Mouse (Mus musculus) forebrain, embryonic 12.5 days (tissue): ENCODE data around the gene Hmg20b. TPM values are rescaled to one million over a fixed set of nuclear protein-coding genes. Genes with fewer than 3 reads are reported as not detected.

Experiments
- ATAC-seq: fragments of 200-750 bp; cut with Nextera tagmentation; 2 replicates; pipeline ENCODE4 v1.8.0; 2017; ENCODE audit warnings: moderate TSS enrichment; ENCODE audit not compliant: low FRiP score
- H3K27ac ChIP-seq: fragments of 300-500 bp; sonication (generic); 2 replicates; pipeline ENCODE4 v1.5.1; 2016; ENCODE audit warnings: mild to moderate bottlenecking
- H3K27me3 ChIP-seq: fragments of 300-500 bp; sonication (generic); 2 replicates; pipeline ENCODE4 v1.6.1; 2016; ENCODE audit warnings: mild to moderate bottlenecking
- H3K36me3 ChIP-seq: fragments of 300-500 bp; sonication (generic); replicated peaks from 2 replicates; pipeline ENCODE4 v1.6.1; 2016; ENCODE audit warnings: mild to moderate bottlenecking
- H3K4me1 ChIP-seq: fragments of 300-500 bp; sonication (generic); 2 replicates; pipeline ENCODE4 v1.6.1; 2016
- H3K4me2 ChIP-seq: fragments of 300-500 bp; sonication (generic); 2 replicates; pipeline ENCODE4 v1.6.1; 2016; ENCODE audit warnings: mild to moderate bottlenecking, moderate library complexity
- H3K4me3 ChIP-seq: fragments of 300-500 bp; sonication (generic); replicated peaks from 2 replicates; pipeline ENCODE4 v1.5.1; 2016; ENCODE audit warnings: mild to moderate bottlenecking
- H3K9ac ChIP-seq: fragments of 300-500 bp; sonication (generic); 2 replicates; pipeline ENCODE4 v1.6.1; 2016; ENCODE audit warnings: mild to moderate bottlenecking
- H3K9me3 ChIP-seq: fragments of 300-500 bp; sonication (generic); 2 replicates; pipeline ENCODE4 v1.6.1; 2016
- WGBS: fragments of 180-500 bp; shearing (Covaris S2); methylation state at CpG from one replicate; pipeline ENCODE4 v1.1.7; 2016; 5-methylcytosine and 5-hydroxymethylcytosine counted together
- polyA plus RNA-seq: library from polyadenylated mRNA; unstranded; fragments of >200 nt; fragmentation: Nextera tagmentation; extraction: Ambion mirVana; gene quantifications from 2 replicates; pipeline ENCODE4 v1.2.1, GENCODE M21; 2016

The Hmg20b gene
- polyA plus RNA-seq, 1 experiment from 2014 or later: 97.1 TPM

- H3K36me3 ChIP-seq: peaks cover 43% of the 10 kb centered on the region
- H3K9ac ChIP-seq: peak within 1 kb of the TSS; percentile 21; the same call in 1 of the 2 replicates
- H3K9me3 ChIP-seq: no peaks in the 10 kb centered on the region
- peaks cover 3% of the 10 kb centered on the region; the same call in 1 of the 2 replicates for H3K4me1 ChIP-seq
- WGBS: 18% methylated on average over 10 of the region's 10 CpGs
- H3K27me3 ChIP-seq: peaks cover 20% of the 10 kb centered on the region
- H3K27ac ChIP-seq: no peak within 1 kb of the TSS
- H3K4me3 ChIP-seq: no peak within 1 kb of the TSS
- no peak within 1 kb of the TSS for H3K4me2 ChIP-seq
- no peak for ATAC-seq
Measured at GRCm38 (mm10) chr10:81328386-81328785, 21.9 kb downstream of the Hmg20b start, which contains the start of gene Tbxa2r. TSS of gene Tbxa2r (plus strand) at chr10:81328731.

GRCm38 (mm10) chr10:81327959-81328358, 22.3 kb downstream of the Hmg20b start:
- Histone ChIP-seq H3K9me3 (no peaks in the 10 kb centered on the region), H3K27ac (no peak overlapping the region), H3K27me3 (peaks cover 16% of the 10 kb centered on the region), H3K4me2 (no peak overlapping the region), H3K4me1 (peaks cover 3% of the 10 kb centered on the region; the same call in 1 of the 2 replicates), H3K9ac (no peak overlapping the region), H3K4me3 (no peak overlapping the region), H3K36me3 (peaks cover 47% of the 10 kb centered on the region)
- 62% methylated on average over 2 of the region's 2 CpGs for WGBS
- ATAC-seq: no peak

- Histone ChIP-seq H3K36me3 (peaks cover 56% of the 10 kb centered on the region), H3K9me3 (no peaks in the 10 kb centered on the region), H3K9ac (no peak overlapping the region), H3K4me1 (peaks cover 8% of the 10 kb centered on the region), H3K4me2 (no peak overlapping the region), H3K27me3 (peaks cover 5% of the 10 kb centered on the region), H3K27ac (0 out of 2 replicates have a peak overlapping the region, but pooled peaks have one; percentile 13), H3K4me3 (no peak overlapping the region)
- ATAC-seq: no peak
- WGBS: 86% methylated on average over 6 of the region's 6 CpGs
Measured at GRCm38 (mm10) chr10:81326858-81327257, 23.4 kb downstream of the Hmg20b start.

GRCm38 (mm10) chr10:81325781-81326180, 24.5 kb downstream of the Hmg20b start:
- Histone ChIP-seq H3K27ac (no peak overlapping the region), H3K4me3 (no peak overlapping the region), H3K4me1 (peaks cover 12% of the 10 kb centered on the region), H3K9me3 (no peaks in the 10 kb centered on the region), H3K9ac (no peak overlapping the region), H3K4me2 (no peak overlapping the region), H3K27me3 (no peaks in the 10 kb centered on the region), H3K36me3 (peaks cover 56% of the 10 kb centered on the region)
- WGBS: 94% methylated on average over 18 of the region's 18 CpGs
- no peak for ATAC-seq

- Histone ChIP-seq H3K4me1 (peaks cover 12% of the 10 kb centered on the region), H3K27ac (no peak overlapping the region), H3K27me3 (no peaks in the 10 kb centered on the region), H3K9me3 (no peaks in the 10 kb centered on the region), H3K36me3 (peaks cover 56% of the 10 kb centered on the region), H3K4me2 (no peak overlapping the region), H3K9ac (no peak overlapping the region), H3K4me3 (no peak overlapping the region)
- 96% methylated on average over 21 of the region's 21 CpGs for WGBS
- ATAC-seq: no peak
Measured at GRCm38 (mm10) chr10:81325176-81325575, 25.1 kb downstream of the Hmg20b start.

- peaks cover 56% of the 10 kb centered on the region for H3K36me3 ChIP-seq
- no peak overlapping the region; the same call in 1 of the 2 replicates for H3K4me3 ChIP-seq
- H3K4me2 ChIP-seq: no peak overlapping the region
- H3K27ac ChIP-seq: no peak overlapping the region
- no peak overlapping the region for H3K9ac ChIP-seq
- H3K4me1 ChIP-seq: peaks cover 23% of the 10 kb centered on the region
- WGBS: 95% methylated on average over 18 of the region's 18 CpGs
- no peak for ATAC-seq
- no peaks in the 10 kb centered on the region for H3K9me3 ChIP-seq
- H3K27me3 ChIP-seq: no peaks in the 10 kb centered on the region
Measured at GRCm38 (mm10) chr10:81323791-81324530, 26.3 kb downstream of the Hmg20b start.

GRCm38 (mm10) chr10:81323141-81323775, 27.0 kb downstream of the Hmg20b start:
- Histone ChIP-seq H3K27me3 (no peaks in the 10 kb centered on the region), H3K9me3 (no peaks in the 10 kb centered on the region), H3K4me2 (no peak overlapping the region), H3K27ac (no peak overlapping the region), H3K36me3 (peaks cover 56% of the 10 kb centered on the region), H3K9ac (no peak overlapping the region), H3K4me3 (no peak overlapping the region; the same call in 1 of the 2 replicates), H3K4me1 (peaks cover 24% of the 10 kb centered on the region)
- no peak for ATAC-seq
- WGBS: 93% methylated on average over 23 of the region's 23 CpGs

GRCm38 (mm10) chr10:81322444-81322843, 27.8 kb downstream of the Hmg20b start:
- Histone ChIP-seq H3K4me2 (no peak overlapping the region; the same call in 1 of the 2 replicates), H3K4me1 (peaks cover 24% of the 10 kb centered on the region), H3K27ac (no peak overlapping the region), H3K4me3 (peak overlapping the region; percentile 96), H3K36me3 (peaks cover 62% of the 10 kb centered on the region), H3K9me3 (no peaks in the 10 kb centered on the region), H3K9ac (no peak overlapping the region), H3K27me3 (no peaks in the 10 kb centered on the region)
- ATAC-seq: no peak
- 96% methylated on average over 27 of the region's 27 CpGs for WGBS

GRCm38 (mm10) chr10:81321436-81321835, 28.8 kb downstream of the Hmg20b start:
- Histone ChIP-seq H3K27ac (peak overlapping the region; percentile 88), H3K27me3 (peaks cover 6% of the 10 kb centered on the region; the same call in 1 of the 2 replicates), H3K36me3 (peaks cover 53% of the 10 kb centered on the region), H3K9me3 (no peaks in the 10 kb centered on the region), H3K4me3 (peak overlapping the region; percentile 96), H3K4me1 (peaks cover 33% of the 10 kb centered on the region), H3K4me2 (peak overlapping the region; percentile 77), H3K9ac (peak overlapping the region; percentile 79)
- 4% methylated on average over 19 of the region's 20 CpGs for WGBS
- no peak; the same call in 1 of the 2 replicates for ATAC-seq

- under 1% methylated on average over 68 of the region's 68 CpGs for WGBS
- peak within 1 kb of the TSS; percentile 79 for H3K9ac ChIP-seq
- peaks cover 49% of the 10 kb centered on the region for H3K36me3 ChIP-seq
- ATAC-seq: peak; percentile 93
- H3K27ac ChIP-seq: peak within 1 kb of the TSS; percentile 88
- peaks cover 6% of the 10 kb centered on the region; the same call in 1 of the 2 replicates for H3K27me3 ChIP-seq
- H3K4me1 ChIP-seq: peaks cover 38% of the 10 kb centered on the region
- peak within 1 kb of the TSS; percentile 96 for H3K4me3 ChIP-seq
- no peaks in the 10 kb centered on the region for H3K9me3 ChIP-seq
- peak within 1 kb of the TSS; percentile 77 for H3K4me2 ChIP-seq
Measured at GRCm38 (mm10) chr10:81320550-81321347, 29.5 kb downstream of the Hmg20b start, which contains the start of gene Cactin. TSS of gene Cactin (plus strand) at chr10:81321103.

GRCm38 (mm10) chr10:81319741-81320549, 30.3 kb downstream of the Hmg20b start:
- WGBS: 2% methylated on average over 38 of the region's 38 CpGs
- ATAC-seq: peak; percentile 1; the same call in 1 of the 2 replicates
- H3K4me1 ChIP-seq: peaks cover 38% of the 10 kb centered on the region
- H3K4me3 ChIP-seq: peak overlapping the region; percentile 96
- peak overlapping the region; percentile 77 for H3K4me2 ChIP-seq
- H3K36me3 ChIP-seq: peaks cover 49% of the 10 kb centered on the region
- peak overlapping the region; percentile 21 for H3K9ac ChIP-seq
- peak overlapping the region; percentile 88 for H3K27ac ChIP-seq
- H3K27me3 ChIP-seq: peaks cover 6% of the 10 kb centered on the region; the same call in 1 of the 2 replicates
- no peaks in the 10 kb centered on the region for H3K9me3 ChIP-seq
